Mouse (Mus musculus) telencephalon, adult 2 months (tissue): Measurements from ENCODE around the gene Pkd1l3.

ENCODE experiments used
- DNase-seq: peaks from one replicate; pipeline ENCODE4 v3.0.0-alpha.2; 2011; ENCODE audit warnings: low read depth, low spot score

The Pkd1l3 gene

DNA sequence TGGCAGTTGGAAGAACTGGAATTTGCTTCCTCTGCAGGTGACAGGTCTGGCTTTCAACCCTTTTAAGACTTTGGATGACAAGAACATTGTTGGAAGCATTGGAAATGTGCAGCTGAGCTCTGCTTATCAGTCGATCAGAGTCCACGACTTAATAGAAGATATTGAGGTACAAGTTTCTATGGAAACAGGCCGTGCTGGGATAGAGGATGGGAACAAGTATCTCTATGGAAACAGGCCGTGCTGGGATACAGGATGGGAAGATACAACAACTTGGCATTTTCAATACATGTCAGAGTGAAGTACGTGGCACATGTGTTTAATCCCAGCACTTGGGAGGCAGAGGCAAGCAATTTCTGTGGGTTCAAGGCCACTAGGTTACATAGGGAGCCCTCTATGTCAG is 18.2 kb downstream of the Pkd1l3 start:
- DNase-seq = peak; percentile 29

DNA sequence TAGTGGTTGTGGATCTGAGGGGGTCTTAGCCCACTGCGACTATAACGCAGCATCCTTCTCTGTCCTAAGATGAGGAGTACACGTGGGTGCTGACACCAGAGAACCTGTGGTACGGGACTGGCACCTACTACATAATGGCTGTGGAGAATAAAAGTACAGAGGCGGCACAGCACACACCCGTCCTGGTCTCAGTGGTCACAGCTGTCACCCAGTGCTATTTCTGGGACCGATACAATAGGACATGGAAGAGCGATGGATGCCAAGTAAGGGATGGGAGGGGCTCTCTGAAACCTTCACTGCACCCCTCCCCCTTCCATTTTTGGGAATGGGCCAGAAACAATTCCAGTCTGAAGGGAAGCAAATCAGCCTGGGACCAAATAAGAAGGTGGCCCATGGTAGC is 20.8 kb downstream of the Pkd1l3 start:
- no peak for DNase-seq

DNA sequence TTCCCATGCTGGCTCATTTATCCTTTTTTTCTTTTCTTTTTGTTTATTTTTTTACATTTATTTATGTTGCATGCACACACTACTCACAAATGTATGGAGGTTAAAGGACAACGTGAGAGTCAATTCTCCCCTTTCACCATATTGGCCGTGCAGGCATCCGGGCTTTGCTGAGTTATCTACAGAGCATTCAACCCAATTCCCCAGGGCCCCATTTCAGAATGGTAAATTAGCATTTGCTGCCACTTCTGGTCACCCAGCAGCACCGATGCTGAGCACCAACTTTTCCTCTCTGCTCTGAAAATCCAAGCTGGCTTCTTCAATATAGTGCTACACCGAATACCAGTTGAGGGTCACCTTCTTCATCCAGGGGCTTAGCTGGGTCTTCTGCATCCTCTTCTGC is 24.5 kb downstream of the Pkd1l3 start:
- no peak for DNase-seq

DNA sequence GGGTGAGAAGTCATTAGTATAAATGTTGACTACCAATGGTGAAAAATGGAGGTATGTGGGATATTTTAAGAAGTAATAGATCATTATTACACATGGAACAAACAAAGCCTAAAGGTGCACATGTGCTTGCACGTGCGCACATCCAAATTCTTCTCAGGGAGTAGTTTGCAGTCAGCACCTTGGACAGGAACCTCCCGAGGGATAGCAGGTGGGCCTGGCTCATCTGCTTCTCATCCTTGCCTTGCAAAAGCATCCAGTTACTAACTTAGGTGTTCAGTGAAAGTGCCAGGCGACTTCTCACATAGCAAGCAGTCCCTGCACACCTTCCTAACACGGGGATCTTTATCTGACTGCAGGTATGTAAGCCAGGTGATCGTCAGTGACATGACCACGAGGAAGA is 26.1 kb downstream of the Pkd1l3 start:
- no peak for DNase-seq

DNA sequence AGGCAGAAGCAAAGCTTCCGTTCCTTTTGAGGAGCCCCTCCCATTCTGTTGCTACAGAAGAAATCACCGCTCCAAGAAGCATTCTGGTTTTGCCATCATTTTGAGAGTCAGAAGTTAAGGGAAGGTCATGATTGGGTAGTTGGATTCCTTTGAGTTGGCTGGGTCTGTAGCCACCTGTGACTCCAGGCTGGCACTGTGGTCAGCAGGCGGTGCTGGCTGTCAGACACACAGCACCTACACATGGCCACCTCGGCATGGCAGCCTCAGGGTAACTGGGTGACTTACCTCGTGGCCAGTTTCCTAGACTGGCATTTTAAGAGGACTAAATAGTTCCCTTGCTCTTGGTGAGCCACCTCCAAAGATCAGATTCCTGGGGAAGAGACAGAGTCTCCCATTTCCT is 26.9 kb downstream of the Pkd1l3 start:
- no peak for DNase-seq

DNA sequence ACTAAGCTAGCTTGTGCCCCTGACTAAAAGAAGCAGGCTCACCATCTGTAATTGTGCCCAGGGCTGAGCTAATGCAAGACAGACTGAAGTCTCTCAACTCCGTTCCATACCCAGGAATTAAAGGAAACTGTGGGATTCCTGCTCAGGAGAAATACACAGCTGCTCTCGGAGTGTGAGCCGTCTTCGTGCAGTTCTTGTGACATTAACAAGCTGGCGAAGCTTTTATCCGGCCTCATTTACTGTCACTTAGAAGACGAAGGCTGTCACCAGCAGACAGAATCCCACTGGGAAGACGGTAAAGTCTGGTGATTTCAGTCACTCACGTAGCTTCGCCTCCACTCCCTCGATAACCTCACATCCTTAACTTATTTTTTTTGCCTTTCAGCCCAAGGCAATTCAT is 33.0 kb downstream of the Pkd1l3 start:
- DNase-seq = peak; percentile 26

DNA sequence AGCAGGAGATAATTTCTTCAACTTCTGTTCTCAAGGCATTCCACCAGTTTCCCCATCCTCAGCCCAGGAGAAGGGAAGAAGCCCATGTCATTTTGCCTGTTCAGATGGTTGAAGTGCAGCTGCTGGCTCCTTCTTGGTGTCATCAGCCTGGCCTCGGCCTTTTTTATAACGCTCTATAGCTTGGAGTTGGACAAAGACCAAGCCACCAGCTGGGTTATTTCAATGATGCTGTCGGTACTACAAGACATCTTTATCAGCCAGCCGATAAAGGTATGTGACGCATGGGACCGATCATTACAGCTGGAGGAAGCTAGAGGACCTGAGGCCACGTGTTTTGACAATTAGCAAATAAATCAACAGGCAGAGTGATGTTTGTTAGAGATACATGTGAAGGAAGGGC is 34.2 kb downstream of the Pkd1l3 start:
- no peak for DNase-seq

DNA sequence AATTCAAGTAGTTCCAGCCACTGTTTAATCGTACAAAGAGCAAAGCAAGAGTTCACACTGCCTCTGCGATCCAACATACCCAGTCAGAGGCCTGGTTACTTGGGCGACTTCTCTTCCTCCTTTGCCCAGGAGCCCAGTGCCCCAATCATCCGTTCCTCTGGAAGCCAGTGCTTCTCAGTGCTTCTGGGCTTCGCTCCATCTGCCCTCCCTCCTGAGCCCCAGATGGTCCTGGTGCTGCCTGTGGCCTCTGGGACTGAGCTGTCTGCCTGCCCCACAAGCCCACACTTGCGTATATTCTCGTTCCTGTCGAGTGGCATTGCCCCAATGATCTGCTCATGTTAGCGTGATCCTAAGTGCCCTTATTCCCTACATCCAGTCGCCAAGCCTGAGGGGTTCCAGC is 36.5 kb downstream of the Pkd1l3 start:
- DNase-seq = no peak

DNA sequence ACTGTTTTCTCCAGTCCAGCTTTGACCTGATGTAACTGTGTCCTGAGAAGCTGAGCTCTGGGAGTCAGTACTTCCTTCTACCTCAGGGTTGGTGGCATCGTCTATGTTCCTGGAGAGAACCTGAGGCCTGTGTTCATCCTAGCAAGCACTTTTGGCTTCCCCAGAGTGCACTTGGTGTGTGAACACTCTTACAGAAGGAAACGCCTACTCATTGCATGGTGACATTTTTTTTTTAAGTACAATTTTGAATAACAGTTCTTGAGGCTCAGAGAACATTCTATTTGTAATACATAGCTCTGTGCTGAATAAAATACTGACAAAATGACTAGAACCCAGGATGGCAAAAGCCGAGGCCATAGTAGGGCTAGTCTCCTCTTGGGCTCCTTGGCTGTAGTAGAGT is 42.5 kb downstream of the Pkd1l3 start:
- peak; percentile 82 for DNase-seq

DNA sequence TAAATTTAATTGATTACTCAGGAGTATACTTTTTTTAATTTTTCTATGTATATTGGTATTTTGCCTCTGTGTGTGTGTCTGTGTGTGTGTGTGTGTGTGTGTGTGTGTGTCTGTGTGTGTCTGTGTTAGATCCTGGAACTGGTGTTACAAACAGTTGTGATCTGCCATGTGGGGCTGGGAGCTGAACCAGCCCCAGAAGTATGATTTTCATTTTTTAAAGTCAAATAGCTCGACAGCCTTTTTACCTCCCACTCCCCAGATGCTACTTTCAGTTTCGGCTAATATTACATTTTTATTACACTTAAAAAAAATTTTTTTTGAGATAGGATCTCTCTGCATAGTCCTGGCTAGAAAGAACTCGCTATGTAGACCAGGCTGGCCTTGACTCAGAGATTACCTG is 48.0 kb downstream of the Pkd1l3 start:
- DNase-seq = peak; percentile 43

DNA sequence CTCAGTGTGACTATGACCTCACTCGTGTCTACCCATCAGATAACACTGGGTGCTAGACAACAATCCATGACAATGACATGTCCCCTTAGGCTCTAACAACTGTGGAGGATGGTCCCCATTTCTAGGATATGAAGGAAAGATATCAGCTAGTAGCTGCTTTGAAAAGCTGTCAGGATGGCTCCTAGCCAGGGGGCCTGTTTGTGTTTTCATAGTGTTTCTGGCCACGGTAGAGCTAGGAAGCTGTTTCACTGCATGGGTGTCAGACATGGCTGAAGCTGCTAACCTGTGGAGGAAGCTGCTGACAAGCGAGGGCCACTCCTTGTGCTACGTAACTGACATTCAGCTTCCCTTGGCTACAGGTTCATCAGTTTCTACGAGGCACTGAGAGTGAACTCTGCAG is 52.3 kb downstream of the Pkd1l3 start:
- no peak for DNase-seq

DNA sequence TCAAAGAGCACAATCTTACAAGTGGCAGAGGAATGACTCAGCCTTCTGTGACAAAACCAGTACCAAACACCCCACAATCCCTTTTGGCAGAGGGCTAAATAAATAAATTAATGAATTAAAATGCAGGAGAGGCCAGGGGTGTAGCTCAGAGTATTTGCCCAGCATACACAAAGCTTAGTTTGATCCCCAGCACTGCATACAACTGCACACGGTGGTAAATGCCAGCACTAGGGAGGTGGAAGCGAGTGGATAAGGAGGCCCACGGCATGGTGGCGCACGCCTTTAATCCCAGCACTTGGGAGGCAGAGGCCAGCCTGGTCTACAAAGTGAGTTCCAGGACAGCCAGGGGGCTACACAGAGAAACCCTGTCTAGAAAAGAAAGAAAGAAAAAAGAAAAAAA is 58.3 kb downstream of the Pkd1l3 start:
- no peak for DNase-seq

DNA sequence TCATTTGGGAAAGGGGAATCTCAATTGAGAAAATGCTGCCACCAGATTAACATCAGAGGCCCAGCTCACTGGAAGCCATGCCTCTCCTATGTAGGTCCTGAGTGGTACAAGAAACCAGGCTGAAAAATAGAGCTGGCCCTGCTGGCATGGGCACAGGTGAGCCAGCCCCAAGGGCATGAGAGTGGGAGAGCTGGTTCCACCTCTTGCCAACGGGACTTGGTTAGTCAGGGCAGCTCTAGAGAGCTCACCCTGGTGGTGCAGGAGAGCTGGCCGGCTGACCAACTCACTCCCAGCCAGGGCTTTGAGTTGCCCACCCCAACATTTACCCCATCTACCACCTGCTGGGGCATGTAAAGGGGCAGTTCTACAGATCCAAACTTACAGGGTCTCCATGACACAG is 59.3 kb downstream of the Pkd1l3 start:
- DNase-seq = no peak

DNA sequence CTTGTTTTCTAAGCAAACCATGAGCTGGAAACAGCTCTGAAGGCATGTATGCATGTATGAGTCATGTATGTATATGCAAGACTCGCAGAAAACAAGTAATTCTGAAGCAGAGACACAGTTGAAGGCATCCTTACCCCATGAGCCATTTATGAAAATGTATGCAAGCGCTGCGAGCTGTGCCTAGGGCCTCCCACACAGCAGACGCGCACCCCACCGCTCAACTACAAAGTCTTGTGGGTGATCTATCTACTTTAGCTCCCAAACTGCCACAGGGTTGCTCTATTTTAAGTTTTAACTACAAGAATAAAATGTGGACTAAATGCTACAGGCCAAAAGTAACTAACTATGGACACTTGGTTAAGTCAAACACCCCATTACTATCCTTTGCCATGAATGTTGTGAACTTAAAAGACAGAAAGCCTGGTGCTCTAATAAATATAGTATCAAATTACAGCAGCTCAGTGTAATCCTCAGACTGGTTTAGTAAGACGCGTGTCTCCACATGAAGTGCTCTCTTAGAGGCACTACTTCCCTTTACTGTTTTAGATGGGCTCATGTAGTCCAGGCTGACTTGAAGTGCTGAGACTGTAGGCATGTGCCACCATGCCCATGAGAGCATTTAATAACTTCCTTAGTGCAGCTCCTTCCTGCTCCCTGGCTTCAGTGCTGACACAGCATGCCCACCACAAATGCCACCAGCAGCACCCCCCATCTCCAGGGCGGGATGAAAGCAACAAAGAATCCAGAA is 61.8 kb downstream of the Pkd1l3 start:
- peak; percentile 70 for DNase-seq

DNA sequence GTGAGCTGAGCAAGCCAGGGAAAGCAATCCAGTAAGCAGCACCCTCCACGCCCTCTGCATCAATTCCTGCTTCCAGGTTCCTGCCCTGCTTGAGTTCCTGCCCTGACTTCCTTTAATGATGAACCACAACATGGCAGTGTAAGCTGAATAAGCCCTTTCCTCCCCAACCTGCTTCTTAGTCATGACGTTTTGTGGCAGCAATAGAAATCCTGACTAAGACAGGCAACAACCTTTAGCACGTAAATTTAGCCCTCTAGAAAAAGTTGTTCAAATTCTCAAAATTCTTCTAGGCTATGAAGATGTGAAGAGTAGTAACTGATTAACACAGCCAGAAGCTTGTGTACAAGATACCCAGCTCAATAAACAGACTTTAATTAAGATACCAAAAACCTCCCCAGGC is 67.2 kb downstream of the Pkd1l3 start:
- DNase-seq = no peak

DNA sequence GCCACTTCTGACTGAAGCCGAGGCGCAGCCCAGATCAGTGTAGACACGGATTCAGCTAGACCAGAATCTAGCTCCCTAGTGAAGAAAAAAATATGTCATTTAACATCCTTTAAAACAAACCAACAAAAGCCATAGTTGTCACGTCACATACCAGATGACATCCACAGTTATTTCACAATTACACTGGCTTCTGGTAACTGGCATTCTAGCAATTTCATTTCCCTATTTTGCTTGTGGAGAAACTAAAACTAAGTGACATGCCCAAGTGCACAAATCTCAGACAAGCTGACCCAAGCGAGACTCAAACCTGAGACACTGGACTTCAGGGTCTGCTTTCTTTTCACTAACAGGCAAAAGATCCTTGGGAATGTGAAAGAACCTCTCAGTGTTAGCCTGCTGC is 67.8 kb downstream of the Pkd1l3 start:
- DNase-seq = no peak

DNA sequence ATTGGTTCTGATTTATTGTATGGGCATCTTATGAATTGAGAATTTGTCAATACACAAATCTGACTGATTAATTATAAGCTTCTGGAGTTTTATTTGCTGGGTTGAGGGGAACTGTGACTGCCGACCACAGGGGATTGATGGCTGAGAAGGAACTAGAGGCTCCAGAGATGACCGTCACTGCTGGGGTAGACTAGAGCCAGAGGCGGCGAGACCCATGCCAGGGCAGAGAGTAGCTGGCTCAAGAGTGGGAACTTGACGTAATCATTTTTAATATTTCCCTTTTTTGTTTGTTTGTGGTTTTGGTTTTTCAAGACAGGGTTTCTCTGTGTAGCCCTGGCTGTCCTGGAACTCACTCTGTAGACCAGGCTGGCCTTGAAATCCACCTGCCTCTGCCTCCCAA is 72.9 kb downstream of the Pkd1l3 start:
- DNase-seq = no peak

DNA sequence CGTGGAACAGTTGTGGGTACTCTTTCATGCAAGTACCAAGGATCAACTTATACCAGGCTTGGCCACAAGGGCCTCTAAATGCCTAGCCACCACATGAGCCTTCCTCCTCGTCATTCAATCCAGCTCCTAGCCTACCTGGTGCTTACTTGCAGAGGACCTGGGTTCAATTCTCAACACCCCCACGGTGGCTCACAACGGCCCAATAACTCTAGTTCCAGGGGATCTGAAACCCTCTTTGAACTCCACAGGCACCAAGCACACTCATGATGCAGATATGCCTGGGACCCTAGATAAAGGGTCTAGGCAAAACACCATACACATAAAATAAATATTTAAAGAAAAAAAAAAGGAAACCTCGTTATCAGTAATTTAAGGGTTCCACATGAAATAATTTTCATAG is 77.5 kb downstream of the Pkd1l3 start:
- no peak for DNase-seq

DNA sequence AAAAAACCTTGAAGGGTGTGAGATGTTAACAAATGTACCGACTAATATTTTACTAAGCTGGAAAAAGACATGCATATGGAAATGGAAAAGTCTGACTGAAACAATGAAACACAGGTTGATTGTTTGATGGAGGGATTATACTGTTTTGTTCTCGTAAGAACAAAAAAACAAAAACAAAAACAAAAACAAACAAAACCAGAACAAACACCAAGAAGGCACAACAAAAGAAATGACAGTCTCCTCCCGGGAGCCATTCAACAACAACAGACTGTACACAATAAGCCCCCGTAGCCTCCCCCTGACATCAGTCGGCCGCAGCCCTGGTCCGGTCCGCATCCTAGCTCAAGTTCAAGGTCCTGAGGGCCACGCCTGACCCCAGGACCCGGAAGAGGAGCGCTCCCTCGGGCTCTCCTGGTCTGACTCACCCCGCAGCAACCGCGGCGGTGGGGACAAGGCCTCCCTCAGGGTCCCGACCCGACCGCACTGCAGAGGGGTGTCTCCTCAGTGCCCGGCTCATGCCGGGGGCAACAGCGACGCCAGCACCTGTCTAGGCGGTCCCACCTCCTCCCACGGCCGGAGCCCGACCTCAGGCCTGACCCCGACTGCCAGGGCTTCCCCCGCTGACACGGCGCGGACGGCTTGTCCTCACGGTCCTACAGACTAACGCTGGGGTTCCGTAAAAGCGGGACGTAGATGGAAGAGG is 78.3 kb downstream of the Pkd1l3 start:
- no peak for DNase-seq

DNA sequence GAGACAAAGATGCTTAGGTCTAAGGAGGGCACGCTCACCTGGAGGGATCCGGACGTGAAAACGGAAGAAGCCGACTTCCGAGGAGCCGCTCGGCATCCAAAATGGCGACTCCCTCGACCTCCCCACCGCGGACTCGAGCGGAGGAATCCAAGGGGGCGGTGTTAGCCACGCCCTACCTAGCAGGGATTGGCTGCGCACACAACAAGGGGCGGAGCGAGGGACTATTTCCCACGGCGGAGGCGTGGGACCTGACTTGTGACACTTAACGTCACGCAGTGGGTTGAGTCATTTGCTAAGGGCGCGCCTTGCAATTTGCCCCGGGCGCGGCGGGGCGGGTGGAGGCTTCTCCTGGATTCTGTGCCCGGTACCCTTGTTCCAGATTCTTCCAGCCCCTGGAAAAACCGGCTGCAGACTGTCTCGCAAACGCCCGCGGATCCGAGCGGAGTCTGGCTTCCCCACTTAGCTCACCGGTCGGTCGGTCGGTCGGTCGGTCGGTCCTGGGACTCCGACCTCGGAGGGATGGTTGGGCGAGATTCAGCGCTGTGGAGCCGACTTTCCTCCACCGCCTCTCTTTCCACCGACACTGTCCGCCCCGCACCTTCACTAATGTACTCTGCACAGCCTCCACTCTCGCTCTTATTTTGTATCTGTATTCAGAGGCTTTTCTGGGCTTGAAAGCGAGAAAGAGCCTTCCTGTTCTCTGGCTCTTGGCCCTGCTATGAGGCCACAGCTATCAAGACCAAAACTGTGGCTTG is 79.0 kb downstream of the Pkd1l3 start, which contains the start of gene Ist1:
Gene Ist1 (minus strand): TSS at position 115 of the 755 bp plus-strand sequence.
- peak; percentile 98 for DNase-seq

DNA sequence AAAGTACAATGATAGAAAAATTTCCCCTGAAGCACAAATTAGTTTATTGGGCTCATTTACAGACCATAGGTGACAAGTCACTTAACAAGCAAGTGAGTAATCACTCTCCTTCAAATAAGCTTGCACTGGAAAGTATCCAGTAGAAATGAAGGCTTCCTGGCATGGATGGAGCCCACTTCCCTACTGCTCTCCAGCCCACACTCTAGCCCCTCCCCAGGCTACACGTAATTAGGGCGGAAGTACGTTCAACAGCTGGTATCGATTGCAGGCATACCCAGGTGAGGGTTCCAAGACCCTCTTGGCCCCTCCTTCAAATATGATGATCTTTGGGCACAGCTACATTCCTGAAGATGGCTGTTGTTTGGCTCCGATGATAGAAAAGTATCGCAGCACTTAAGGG is 79.8 kb downstream of the Pkd1l3 start:
- no peak for DNase-seq

DNA sequence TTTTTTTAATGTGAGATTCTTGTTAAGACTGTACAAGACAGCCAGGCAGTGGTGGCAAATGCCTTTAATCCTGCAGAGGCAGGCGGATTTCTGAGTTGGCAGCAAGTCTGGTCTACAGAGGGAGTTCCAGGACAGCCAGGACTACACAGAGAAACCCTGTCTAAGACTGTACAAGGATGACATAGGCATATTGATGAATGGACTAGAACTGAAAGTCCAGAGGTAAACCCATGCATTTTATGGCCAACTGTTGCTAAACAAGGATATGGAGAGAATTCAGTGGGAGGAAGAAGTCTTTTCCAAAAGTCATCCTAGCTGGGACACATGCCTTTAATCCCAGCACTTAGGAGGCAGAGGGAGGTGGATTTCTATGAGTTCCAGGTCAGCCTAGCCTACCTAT is 83.4 kb downstream of the Pkd1l3 start:
- no peak for DNase-seq

DNA sequence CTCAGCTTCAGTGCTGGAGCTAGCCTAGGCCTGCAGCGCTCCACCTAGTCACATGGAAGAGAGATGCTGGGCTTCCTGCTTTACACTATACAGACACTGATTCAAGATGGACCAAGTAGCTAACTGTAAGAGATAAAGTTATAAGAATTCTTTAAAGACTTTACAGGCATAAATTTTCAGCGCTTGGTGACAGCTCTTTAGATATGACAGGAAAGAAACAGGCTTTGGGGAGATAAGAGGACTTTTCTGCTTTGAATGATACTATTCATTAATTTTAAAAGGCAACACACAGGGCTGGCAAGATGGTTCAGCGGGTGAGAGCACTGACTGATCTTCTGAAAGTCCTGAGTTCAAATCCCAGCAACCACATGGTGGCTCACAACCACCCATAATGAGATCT is 84.2 kb downstream of the Pkd1l3 start:
- DNase-seq = no peak
